Mouse (Mus musculus) heart, embryonic 12.5 days (tissue): ENCODE data around the gene Gimd1. TPM values are rescaled to one million over a fixed set of nuclear protein-coding genes. Genes with fewer than 3 reads are reported as not detected.

ENCODE experiments used
- polyA plus RNA-seq: library from polyadenylated mRNA; unstranded; fragments of >200 nt; fragmentation: Nextera tagmentation; extraction: Ambion mirVana; gene quantifications from 2 replicates; pipeline ENCODE4 v1.2.1, GENCODE M21; 2016

The Gimd1 gene
- polyA plus RNA-seq, 1 experiment from 2014 or later, result 0.43 TPM

Other genes with a start within 250 kb of the Gimd1 start
- gene Tbck, start 54.3 kb downstream of the Gimd1 start, polyA plus RNA-seq, result 14.2 and 15.0 TPM in 2 replicates
- gene Aimp1, start 54.5 kb downstream of the Gimd1 start, polyA plus RNA-seq, result 52.3 and 56.3 TPM in 2 replicates